Mouse (Mus musculus): ENCODE data around the gene Btbd18. TPM values are rescaled to one million over a fixed set of nuclear protein-coding genes. Genes with fewer than 3 reads are reported as not detected.

Btbd18 gene
- polyA plus RNA-seq, 1 experiment from 2014 or later = 0.43 TPM

- Histone ChIP-seq H3K27me3 (replicated peaks) (no peaks in the 10 kb centered on the region), H3K4me3 (no peak overlapping the region), H3K27ac (no peak overlapping the region), H3K9me3 (no peaks in the 10 kb centered on the region), H3K4me2 (replicated peaks) (0 out of 2 replicates have a peak overlapping the region, but pooled peaks have one; percentile 7), H3K36me3 (no peaks in the 10 kb centered on the region), H3K9ac (no peak overlapping the region), H3K4me1 (peaks cover 45% of the 10 kb centered on the region)
- 84% methylated on average over 4 of the region's 4 CpGs for WGBS
- no peak for ATAC-seq (ENCODE audit: low FRiP score, low read depth)
Observed at GRCm38 (mm10) chr2:84634006-84634405, 24.9 kb upstream of the Btbd18 start.

DNA sequence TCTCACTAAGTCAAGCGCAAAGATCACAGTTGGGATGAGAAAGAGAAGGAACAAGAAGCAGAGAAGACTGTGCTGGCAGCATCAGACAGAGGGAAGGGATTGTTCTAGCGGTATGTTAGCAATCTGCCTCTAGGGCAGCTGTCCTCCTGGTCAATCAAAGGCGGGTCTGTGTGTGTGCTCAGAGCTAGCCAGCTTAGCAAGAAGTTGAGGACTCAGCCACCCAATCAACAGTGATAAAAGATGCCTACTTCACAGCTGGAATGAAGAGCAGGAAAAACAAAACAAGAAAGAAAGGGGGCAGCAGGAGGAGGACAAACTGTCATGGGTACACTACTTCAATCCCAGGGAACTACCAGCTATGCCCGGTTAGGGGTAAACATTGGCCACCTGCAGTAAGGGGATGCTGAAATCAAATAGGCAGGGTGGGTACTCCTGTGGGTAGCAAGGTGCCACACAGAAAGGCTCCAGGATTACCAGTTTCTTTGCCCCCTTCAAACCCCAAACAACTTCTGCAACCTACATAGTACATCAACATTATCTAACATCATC is 23.9 kb upstream of the Btbd18 start:
- Histone ChIP-seq H3K27ac (peak overlapping the region; percentile 61), H3K4me3 (no peak overlapping the region), H3K4me1 (peaks cover 48% of the 10 kb centered on the region), H3K9ac (no peak overlapping the region; the same call in 1 of the 2 replicates), H3K36me3 (no peaks in the 10 kb centered on the region), H3K4me2 (replicated peaks) (peak overlapping the region; percentile 37), H3K27me3 (replicated peaks) (no peaks in the 10 kb centered on the region), H3K9me3 (no peaks in the 10 kb centered on the region)
- 35% methylated on average over 4 of the region's 4 CpGs for WGBS
- ATAC-seq (ENCODE audit: low FRiP score, low read depth) = peak; percentile 42; the same call in 1 of the 2 replicates

DNA sequence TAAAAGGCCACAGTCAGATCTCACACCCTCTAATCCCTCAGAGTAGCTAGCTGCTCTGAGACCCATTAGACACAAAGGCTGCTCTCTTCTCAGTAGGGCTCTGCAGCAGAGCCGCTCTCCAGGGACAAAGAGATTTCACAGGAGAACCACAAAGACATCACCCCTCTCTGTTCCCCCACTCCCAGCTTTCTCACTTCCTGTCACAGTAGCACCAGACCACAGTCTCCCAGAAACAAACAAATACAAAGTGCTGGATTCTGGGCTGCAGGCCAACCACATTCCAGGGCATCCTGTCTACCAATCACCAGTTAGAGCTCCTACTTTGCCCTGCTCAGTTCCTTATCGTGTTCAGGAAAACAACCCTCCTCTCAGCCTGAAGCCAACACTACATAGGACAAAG is 23.3 kb upstream of the Btbd18 start:
- Histone ChIP-seq H3K9ac (peak overlapping the region; percentile 35; the same call in 1 of the 2 replicates), H3K27me3 (replicated peaks) (no peaks in the 10 kb centered on the region), H3K4me1 (peaks cover 48% of the 10 kb centered on the region), H3K27ac (peak overlapping the region; percentile 61), H3K4me2 (replicated peaks) (peak overlapping the region; percentile 37), H3K36me3 (no peaks in the 10 kb centered on the region), H3K4me3 (no peak overlapping the region), H3K9me3 (no peaks in the 10 kb centered on the region)
- peak; percentile 88 for ATAC-seq (ENCODE audit: low FRiP score, low read depth)
- WGBS = 3% methylated on average over 2 of the region's 2 CpGs

DNA sequence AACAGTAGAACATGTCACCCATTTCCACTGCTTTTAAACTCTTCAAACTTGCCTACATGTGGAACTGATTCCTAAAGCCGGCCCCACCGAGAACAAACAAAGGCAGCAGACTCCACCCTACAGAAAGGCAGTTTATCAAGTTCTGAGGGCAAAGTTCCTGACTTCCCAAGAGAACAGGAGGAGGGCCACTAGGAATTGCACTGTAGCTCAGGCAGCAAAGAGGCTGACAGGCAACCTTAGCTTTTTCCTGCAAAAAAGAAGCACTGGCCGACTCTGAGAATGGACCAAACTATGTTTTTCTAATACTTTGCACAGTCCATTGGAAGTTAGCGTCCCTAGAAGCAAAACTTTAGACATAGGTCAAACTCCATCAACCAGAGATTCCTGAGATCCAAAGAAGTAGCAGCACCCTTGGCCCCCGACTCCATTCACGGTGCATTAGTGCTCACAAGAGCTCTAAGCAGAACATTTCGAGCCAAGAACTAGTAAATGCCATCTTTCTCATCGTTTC is 22.6 kb upstream of the Btbd18 start:
- peak overlapping the region; percentile 37 for H3K4me2 ChIP-seq (replicated peaks)
- H3K27ac ChIP-seq = peak overlapping the region; percentile 61
- H3K9ac ChIP-seq = no peak overlapping the region
- H3K36me3 ChIP-seq = no peaks in the 10 kb centered on the region
- ATAC-seq (ENCODE audit: low FRiP score, low read depth) = peak; percentile 9; the same call in 1 of the 2 replicates
- H3K4me1 ChIP-seq = peaks cover 48% of the 10 kb centered on the region
- H3K4me3 ChIP-seq = no peak overlapping the region
- no peaks in the 10 kb centered on the region for H3K27me3 ChIP-seq (replicated peaks)
- 12% methylated on average over 8 of the region's 8 CpGs for WGBS
- H3K9me3 ChIP-seq = no peaks in the 10 kb centered on the region

GRCm38 (mm10) chr2:84637452-84638165 is 21.3 kb upstream of the Btbd18 start:
- no peaks in the 10 kb centered on the region for H3K36me3 ChIP-seq
- H3K27me3 ChIP-seq (replicated peaks) = no peaks in the 10 kb centered on the region
- peaks cover 48% of the 10 kb centered on the region for H3K4me1 ChIP-seq
- peak overlapping the region; percentile 18; the same call in 1 of the 2 replicates for H3K4me2 ChIP-seq (replicated peaks)
- H3K9ac ChIP-seq = no peak overlapping the region
- no peak for ATAC-seq (ENCODE audit: low FRiP score, low read depth)
- no peak overlapping the region for H3K27ac ChIP-seq
- no peak overlapping the region for H3K4me3 ChIP-seq
- H3K9me3 ChIP-seq = no peaks in the 10 kb centered on the region
- WGBS = 38% methylated on average over 7 of the region's 7 CpGs

DNA sequence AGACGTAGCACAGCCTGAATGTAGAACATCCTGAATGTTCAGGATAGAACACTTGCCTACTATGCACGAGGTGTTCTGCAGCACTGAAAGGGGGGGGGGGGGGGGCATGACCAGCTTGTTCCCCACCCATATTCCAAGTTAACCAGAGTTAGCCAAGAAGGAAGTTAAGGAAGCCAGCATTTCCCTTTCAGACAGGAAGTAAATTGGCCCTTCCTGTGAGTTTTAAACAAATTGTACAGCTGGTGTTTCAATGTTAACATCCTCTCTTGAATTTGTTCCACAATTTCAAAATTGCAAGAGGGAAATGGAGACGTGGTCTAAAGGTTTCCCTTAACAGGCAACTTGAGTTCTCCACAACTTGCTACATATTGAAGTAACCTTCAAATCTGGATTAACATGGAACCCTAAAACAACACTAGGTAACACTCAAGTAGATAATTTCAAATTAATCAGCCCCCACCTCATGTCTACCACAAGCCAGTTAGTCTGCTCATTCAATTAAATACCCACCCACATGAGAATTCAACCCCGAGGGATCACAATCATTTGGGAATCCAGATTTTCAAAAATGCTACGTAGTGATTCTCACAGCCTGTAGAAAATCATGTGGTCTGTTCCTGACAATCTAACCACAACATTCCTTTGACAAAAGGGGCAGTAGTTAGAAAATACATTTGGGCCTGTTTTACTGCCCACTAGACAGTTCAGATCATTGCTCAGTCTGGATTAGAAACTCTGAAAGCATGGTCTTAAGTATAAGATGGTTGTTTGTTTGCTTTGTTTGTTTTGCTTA is 20.3 kb upstream of the Btbd18 start:
- Histone ChIP-seq H3K27ac (no peak overlapping the region), H3K27me3 (replicated peaks) (no peaks in the 10 kb centered on the region), H3K4me3 (no peak overlapping the region), H3K36me3 (no peaks in the 10 kb centered on the region), H3K4me2 (replicated peaks) (peak overlapping the region; percentile 18; the same call in 1 of the 2 replicates), H3K4me1 (peaks cover 44% of the 10 kb centered on the region), H3K9me3 (no peaks in the 10 kb centered on the region), H3K9ac (no peak overlapping the region)
- WGBS = 75% methylated on average over 5 of the region's 5 CpGs
- no peak for ATAC-seq (ENCODE audit: low FRiP score, low read depth)

GRCm38 (mm10) chr2:84640833-84641232 is 18.0 kb upstream of the Btbd18 start:
- Histone ChIP-seq H3K4me1 (peaks cover 28% of the 10 kb centered on the region), H3K36me3 (no peaks in the 10 kb centered on the region), H3K27ac (no peak overlapping the region), H3K4me3 (no peak overlapping the region), H3K9ac (no peak overlapping the region), H3K9me3 (no peaks in the 10 kb centered on the region), H3K4me2 (replicated peaks) (no peak overlapping the region), H3K27me3 (replicated peaks) (no peaks in the 10 kb centered on the region)
- ATAC-seq (ENCODE audit: low FRiP score, low read depth) = no peak

DNA sequence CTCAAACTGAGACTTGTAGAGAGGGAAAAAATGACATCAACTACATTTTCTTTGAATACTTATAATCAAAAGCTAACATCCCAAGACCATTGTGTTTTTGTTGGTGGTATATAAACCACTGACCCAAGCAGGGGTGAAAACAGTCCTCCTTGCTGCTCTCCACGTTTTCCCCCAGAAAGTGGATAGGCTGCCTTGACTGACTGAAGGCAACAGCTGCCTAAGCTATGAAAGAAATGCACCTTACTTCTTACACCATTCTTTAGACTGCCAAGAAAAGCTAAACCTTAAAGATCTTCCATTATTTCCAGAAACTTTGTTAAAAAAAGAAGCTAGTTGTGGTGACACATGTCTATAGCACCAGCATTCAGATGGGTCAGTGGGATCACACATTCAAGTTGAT is 12.7 kb upstream of the Btbd18 start:
- H3K36me3 ChIP-seq = no peaks in the 10 kb centered on the region
- H3K9ac ChIP-seq = no peak overlapping the region
- H3K27ac ChIP-seq = no peak overlapping the region
- WGBS = 82% methylated on average over 1 of the region's 1 CpGs
- no peaks in the 10 kb centered on the region for H3K9me3 ChIP-seq
- no peak overlapping the region for H3K4me3 ChIP-seq
- ATAC-seq (ENCODE audit: low FRiP score, low read depth) = no peak
- H3K4me1 ChIP-seq = no peaks in the 10 kb centered on the region
- H3K27me3 ChIP-seq (replicated peaks) = no peaks in the 10 kb centered on the region
- H3K4me2 ChIP-seq (replicated peaks) = no peak overlapping the region

DNA sequence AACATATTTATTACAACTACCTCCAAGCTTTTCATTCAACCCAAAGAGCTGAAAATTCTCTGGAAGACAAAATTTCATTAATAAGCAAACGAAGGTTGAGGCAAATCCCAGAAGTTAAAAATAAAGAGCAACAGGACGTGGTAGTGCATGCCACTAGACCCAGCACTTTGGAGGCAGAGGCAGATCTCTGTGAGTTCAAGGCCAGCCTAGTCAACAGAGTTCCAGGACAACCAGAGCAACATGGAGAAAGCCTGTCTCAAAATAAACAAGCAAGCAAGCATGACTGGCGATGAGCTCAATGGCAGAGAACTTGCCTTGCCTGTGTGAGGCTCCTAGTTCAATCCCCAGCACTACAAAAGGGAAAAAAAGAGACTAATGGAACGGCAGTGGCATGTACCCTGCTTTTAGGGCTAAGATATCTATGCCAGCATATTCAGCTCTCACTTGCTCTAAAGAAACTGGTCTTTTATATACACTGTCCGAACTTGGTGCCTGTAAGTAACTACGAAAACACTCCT is 11.8 kb upstream of the Btbd18 start:
- 91% methylated on average over 6 of the region's 6 CpGs for WGBS

DNA sequence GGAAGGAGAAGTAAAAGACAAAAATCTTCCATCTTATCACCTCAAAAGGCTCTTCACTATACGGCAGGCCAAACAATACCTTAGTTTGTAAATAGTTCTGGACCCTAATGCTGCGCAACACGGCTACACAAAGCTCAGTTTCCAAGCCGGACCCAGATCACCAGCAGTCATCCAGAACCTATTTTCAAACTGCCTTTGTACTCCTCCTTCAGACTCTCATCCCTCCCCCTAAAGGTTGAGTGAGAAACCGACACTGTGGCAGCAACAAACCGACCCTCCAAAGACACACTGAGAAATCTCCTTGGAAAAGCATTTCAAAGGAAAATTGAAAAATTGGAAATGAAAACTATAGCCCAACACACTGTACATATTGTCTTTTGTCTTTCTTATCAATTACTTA is 10.5 kb upstream of the Btbd18 start:
- Histone ChIP-seq H3K36me3 (no peaks in the 10 kb centered on the region), H3K9me3 (no peaks in the 10 kb centered on the region), H3K27ac (no peak overlapping the region), H3K4me2 (replicated peaks) (peak overlapping the region; percentile 75), H3K9ac (peak overlapping the region; percentile 55), H3K4me1 (no peaks in the 10 kb centered on the region), H3K27me3 (replicated peaks) (no peaks in the 10 kb centered on the region), H3K4me3 (peak overlapping the region; percentile 34)
- WGBS = 38% methylated on average over 6 of the region's 6 CpGs
- peak; percentile 39 for ATAC-seq (ENCODE audit: low FRiP score, low read depth)

More for the DNA sequence above, 11.8 kb upstream of the Btbd18 start:
- 0 out of 2 replicates have a peak overlapping the region, but pooled peaks have one; percentile 3 for H3K9ac ChIP-seq
- no peaks in the 10 kb centered on the region for H3K27me3 ChIP-seq (replicated peaks)
- H3K4me1 ChIP-seq = no peaks in the 10 kb centered on the region
- no peaks in the 10 kb centered on the region for H3K9me3 ChIP-seq
- H3K36me3 ChIP-seq = no peaks in the 10 kb centered on the region
- peak overlapping the region; percentile 75 for H3K4me2 ChIP-seq (replicated peaks)
- H3K4me3 ChIP-seq = peak overlapping the region; percentile 23; the same call in 1 of the 2 replicates
- no peak overlapping the region for H3K27ac ChIP-seq
- no peak for ATAC-seq (ENCODE audit: low FRiP score, low read depth)

DNA sequence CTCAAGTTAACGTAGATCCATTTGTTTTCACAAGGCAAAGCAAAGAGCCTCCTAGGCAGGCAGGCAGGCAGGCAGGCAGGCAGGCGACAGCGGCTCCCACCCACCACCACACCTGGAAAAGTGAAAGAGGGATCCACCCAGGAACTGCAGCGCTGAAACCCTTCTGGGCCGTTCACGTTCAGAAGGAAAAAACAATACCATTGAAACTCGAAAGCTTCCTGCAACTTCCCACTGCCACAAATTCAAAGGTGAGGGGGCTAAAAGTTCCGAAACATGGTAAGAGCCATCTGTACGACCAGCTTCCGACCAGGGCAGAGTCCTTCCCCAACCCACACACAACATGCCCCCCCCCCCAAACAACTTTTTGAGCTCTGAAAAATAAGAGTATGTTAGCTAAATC is 9.2 kb upstream of the Btbd18 start:
- no peaks in the 10 kb centered on the region for H3K27me3 ChIP-seq (replicated peaks)
- H3K4me1 ChIP-seq = no peaks in the 10 kb centered on the region
- WGBS = 0% methylated on average over 10 of the region's 10 CpGs
- peak overlapping the region; percentile 75 for H3K4me2 ChIP-seq (replicated peaks)
- no peaks in the 10 kb centered on the region for H3K9me3 ChIP-seq
- no peak overlapping the region for H3K27ac ChIP-seq
- ATAC-seq (ENCODE audit: low FRiP score, low read depth) = no peak
- H3K9ac ChIP-seq = peak overlapping the region; percentile 84
- H3K4me3 ChIP-seq = peak overlapping the region; percentile 63
- no peaks in the 10 kb centered on the region for H3K36me3 ChIP-seq

Data from neural tube, embryonic 12.5 days (tissue).